11 mouse cellular contexts compared by ENCODE assay signal in genomic region chr2:158133050-158133449, GRCm38 (mm10). TPM values are rescaled to one million over a fixed set of nuclear protein-coding genes. Genes with fewer than 3 reads are reported as not detected.
DNase-seq lines count a peak whose midpoint lies in the region; ATAC-seq and TF ChIP-seq lines count a peak whose summit lies in the region.
"Had no signal": no experiment of that assay in that cellular context is flagged by ENCODE, and none has a peak within 500 bp of the region (broad histone marks: within the 10 kb centered on the region; RNA-seq: fewer than 3 reads in every experiment).

No protein-coding gene starts in this region.

- no peaks in the 10 kb centered on the region for H3K9me3 ChIP-seq in midbrain, embryonic 10.5 days (replicated peaks)
- H3K9me3 ChIP-seq in midbrain, postnatal 0 days (ENCODE audit: low read length) = no peaks in the 10 kb centered on the region
- H3K9me3 ChIP-seq in kidney, embryonic 14.5 days (ENCODE audit: control insufficient read depth, low read length) = no peaks in the 10 kb centered on the region

- H3K27me3 ChIP-seq in midbrain, embryonic 10.5 days (ENCODE audit: low read depth, poor library complexity, severe bottlenecking) = no peaks in the 10 kb centered on the region
- no peaks in the 10 kb centered on the region for H3K27me3 ChIP-seq in midbrain, postnatal 0 days (ENCODE audit: insufficient read depth, low read length)
- H3K27me3 ChIP-seq in kidney, embryonic 14.5 days (ENCODE audit: control insufficient read depth, insufficient read depth, low read length) = no peaks in the 10 kb centered on the region

- no peak for ATAC-seq in midbrain, postnatal 0 days (ENCODE audit: low FRiP score)
- peak; percentile 95 for ATAC-seq in common myeloid progenitor, adult 5-6 weeks (replicated peaks; ENCODE audit: low read depth, poor library complexity, severe bottlenecking)
- ATAC-seq in monocyte, adult 5-6 weeks (replicated peaks; ENCODE audit: insufficient number of reproducible peaks, low FRiP score, low TSS enrichment, poor library complexity, severe bottlenecking) = peak; percentile 75
- ATAC-seq in kidney, embryonic 14.5 days (ENCODE audit: low FRiP score, low TSS enrichment) = no peak
- ATAC-seq: inflammation-experienced regulatory T-cells, adult 6 months had no signal

- peak overlapping the region; percentile 59; the same call in 1 of the 2 replicates for H3K27ac ChIP-seq in midbrain, embryonic 10.5 days (replicated peaks)
- no peak overlapping the region for H3K27ac ChIP-seq in midbrain, postnatal 0 days (ENCODE audit: low read depth, low read length)
- H3K27ac ChIP-seq in kidney, embryonic 14.5 days (ENCODE audit: low read depth, low read length) = no peak overlapping the region

- H3K4me1 ChIP-seq in midbrain, embryonic 10.5 days = peaks cover 42% of the 10 kb centered on the region
- no peaks in the 10 kb centered on the region for H3K4me1 ChIP-seq in midbrain, postnatal 0 days (ENCODE audit: insufficient read depth, low read length)
- H3K4me1 ChIP-seq in kidney, embryonic 14.5 days (ENCODE audit: control insufficient read depth, insufficient read depth, low read length) = peaks cover 12% of the 10 kb centered on the region

- H3K9ac ChIP-seq in midbrain, postnatal 0 days (replicated peaks; ENCODE audit: low read length, poor library complexity, severe bottlenecking) = no peak overlapping the region
- H3K9ac ChIP-seq in kidney, embryonic 14.5 days (ENCODE audit: low read depth, low read length) = no peak overlapping the region

- H3K4me3 ChIP-seq in midbrain, embryonic 10.5 days = no peak overlapping the region
- no peak overlapping the region for H3K4me3 ChIP-seq in midbrain, postnatal 0 days (ENCODE audit: low read depth, low read length)
- no peak overlapping the region for H3K4me3 ChIP-seq in kidney, embryonic 14.5 days (ENCODE audit: low read length)

- no peak for TF ChIP-seq CTCF in midbrain, postnatal 0 days (IDR thresholded peaks at IDR 0.05)

- H3K4me2 ChIP-seq in midbrain, postnatal 0 days (ENCODE audit: low read depth, low read length, poor library complexity, severe bottlenecking) = no peak overlapping the region
- H3K4me2 ChIP-seq in kidney, embryonic 14.5 days (replicated peaks; ENCODE audit: low read depth, low read length) = no peak overlapping the region

- DNase-seq in heart, adult 11 months = peak; percentile 94
- no peak for DNase-seq in heart, postnatal 14 days
- no peak for DNase-seq in midbrain, embryonic 10.5 days (ENCODE audit: low spot score)
- no peak for DNase-seq in midbrain, postnatal 0 days (ENCODE audit: low spot score)
- DNase-seq in urinary bladder, postnatal 10 days (ENCODE audit: low spot score) = no peak
- DNase-seq: adrenal gland, adult 8-10 months; kidney, postnatal 4 days had no signal

- intact Hi-C loops in heart, postnatal 14 days (cut with DNase I) = no loop called here

- H3K36me3 ChIP-seq in midbrain, embryonic 10.5 days = no peaks in the 10 kb centered on the region
- no peaks in the 10 kb centered on the region for H3K36me3 ChIP-seq in midbrain, postnatal 0 days (ENCODE audit: insufficient read depth, low read length)
- peaks cover 3% of the 10 kb centered on the region; the same call in 1 of the 2 replicates for H3K36me3 ChIP-seq in kidney, embryonic 14.5 days (ENCODE audit: control insufficient read depth, insufficient read depth, low read length)

- WGBS in midbrain, embryonic 10.5 days = 80% methylated on average over 6 of the region's 6 CpGs
- WGBS in midbrain, postnatal 0 days = 79% methylated on average over 6 of the region's 6 CpGs
- 54% methylated on average over 6 of the region's 6 CpGs for WGBS in kidney, embryonic 14.5 days

RNA-seq across cellular contexts. Expression of gene Tgm2, which starts 13.2 kb away (rescaled TPM):
- total RNA-seq in heart, postnatal 14 days (2021) = 100 to 1,000 TPM; 181 to 209 TPM
- 9.0 and 10.0 TPM in 2 replicates for polyA plus RNA-seq in midbrain, embryonic 10.5 days (2016; fragmentation: Nextera tagmentation; extraction: Ambion mirVana)
- total RNA-seq in midbrain, postnatal 0 days (2014; rRNA removed) = 13.3 and 16.0 TPM in 2 replicates
- 6.8 and 8.6 TPM in 2 replicates for polyA plus RNA-seq in midbrain, postnatal 0 days (2015; fragmentation: Nextera tagmentation; extraction: Ambion mirVana)
- 3.8 and 5.4 TPM in 2 replicates for total RNA-seq in common myeloid progenitor, adult 5-6 weeks (2017)
- total RNA-seq in monocyte, adult 5-6 weeks (2017) = 131 to 275 TPM (median 210 TPM) in 3 replicates
- 15.3 and 17.3 TPM in 2 replicates for polyA plus RNA-seq in kidney, embryonic 14.5 days (2014; fragmentation: Nextera tagmentation; extraction: Ambion mirVana)

Comparison
In these comparisons a context has a peak if more than half of its experiments do, and no peak if none do; other contexts are left out.
1. ATAC-seq: peak in common myeloid progenitor, adult 5-6 weeks (single experiment) and monocyte, adult 5-6 weeks (single experiment); none in midbrain, postnatal 0 days (single experiment) and kidney, embryonic 14.5 days (single experiment).